ENCODE assay signal across 15 mouse cellular contexts in the genomic region with DNA sequence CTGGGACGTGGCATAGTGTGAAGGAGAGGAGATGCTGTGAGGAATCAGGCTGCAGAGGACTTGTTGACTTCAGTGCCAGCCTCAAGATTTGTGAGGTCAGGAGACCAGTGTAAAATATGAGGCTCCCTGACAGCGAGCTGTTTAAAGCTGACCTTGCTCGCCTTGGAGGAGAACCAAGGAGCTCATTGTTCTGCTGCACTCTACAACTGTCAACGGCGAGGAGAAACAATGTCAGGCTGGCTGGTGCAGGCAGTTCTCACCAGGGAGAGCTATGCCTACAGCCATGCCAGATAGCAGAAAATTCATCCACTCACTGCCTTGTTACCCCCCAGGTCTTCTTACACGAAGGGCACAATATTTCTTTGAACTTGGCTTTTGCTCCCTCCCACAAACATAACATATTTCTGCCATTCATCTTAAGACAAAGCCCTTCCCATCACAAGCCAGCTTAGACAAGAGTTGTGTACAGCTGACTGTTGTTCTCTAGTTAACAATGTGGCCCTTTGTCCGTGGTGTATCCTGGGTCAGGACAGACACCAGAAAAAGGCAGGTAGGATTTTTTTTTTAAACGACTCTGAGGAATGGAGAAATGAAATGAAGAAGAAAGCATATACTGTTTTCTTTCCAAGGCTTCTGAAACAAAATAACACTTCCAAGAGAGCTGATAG.
A peak's percentile ranks its signal among the peaks of the same experiment; 100 is the strongest.
DNase-seq lines count a peak whose midpoint lies in the region; ATAC-seq and TF ChIP-seq lines count a peak whose summit lies in the region.
"Had no signal": no experiment of that assay in that cellular context is flagged by ENCODE, and none has a peak within 500 bp of the region (broad histone marks: within the 10 kb centered on the region; RNA-seq: fewer than 3 reads in every experiment).

No protein-coding gene starts in this region.

- no peak for TF ChIP-seq EP300 in stomach, postnatal 0 days (optimal IDR thresholded peaks at IDR 0.05)

- ATAC-seq in stomach, embryonic 16.5 days (ENCODE audit: insufficient read depth, low FRiP score): 0 out of 2 replicates have a peak, but pooled peaks have one; percentile 21
- no peak for ATAC-seq in stomach, postnatal 0 days (ENCODE audit: low FRiP score, low TSS enrichment)
- ATAC-seq: inflammation-experienced regulatory T-cells, adult 6 months had no signal

- no peak overlapping the region for H3K4me3 ChIP-seq in stomach, embryonic 16.5 days (replicated peaks; ENCODE audit: low read length)
- no peak overlapping the region for H3K4me3 ChIP-seq in stomach, postnatal 0 days (ENCODE audit: low read depth, low read length)
- H3K4me3 ChIP-seq: forebrain, embryonic 12.5 days; heart, embryonic 13.5 days; myocyte had no signal

- TF ChIP-seq CTCF in stomach, postnatal 0 days (IDR thresholded peaks at IDR 0.05; ENCODE audit: low read depth): no peak

- H3K36me3 ChIP-seq in stomach, embryonic 16.5 days (ENCODE audit: control insufficient read depth, insufficient read depth, low read length): no peaks in the 10 kb centered on the region
- H3K36me3 ChIP-seq in stomach, postnatal 0 days (ENCODE audit: control insufficient read depth, insufficient read depth, low read length): no peaks in the 10 kb centered on the region
- H3K36me3 ChIP-seq: forebrain, embryonic 12.5 days; heart, embryonic 13.5 days had no signal

- no peak overlapping the region for H3K9ac ChIP-seq in stomach, embryonic 16.5 days (ENCODE audit: low read length)
- H3K9ac ChIP-seq in stomach, postnatal 0 days (ENCODE audit: low read length): no peak overlapping the region
- H3K9ac ChIP-seq: forebrain, embryonic 12.5 days; heart, embryonic 13.5 days had no signal

- DNase-seq in adrenal gland, adult (ENCODE audit: inconsistent age in 2 of 2, low spot score in 1 of 2): peak; percentile 8 to 72
- no peak for DNase-seq in adrenal gland, adult 18-20 months (ENCODE audit: low spot score in 2 of 2)
- no peak for DNase-seq in stomach, postnatal 0 days (ENCODE audit: low spot score)
- DNase-seq in mesoderm, embryonic 11.5 days (ENCODE audit: low read depth, low spot score): peak; percentile 61
- no peak for DNase-seq in frontal cortex, postnatal 10 days (ENCODE audit: low spot score in 2 of 2)
- no peak for DNase-seq in spleen, postnatal 4 days (ENCODE audit: low spot score in 2 of 2)
- DNase-seq in cerebellum, postnatal 4 days (ENCODE audit: low spot score in 2 of 2): no peak
- DNase-seq: gastrocnemius, postnatal 10 days; lung, postnatal 4 days had no signal

- no peaks in the 10 kb centered on the region for H3K9me3 ChIP-seq in stomach, embryonic 16.5 days (replicated peaks; ENCODE audit: control insufficient read depth, low read length)
- H3K9me3 ChIP-seq in stomach, postnatal 0 days (ENCODE audit: control insufficient read depth, low read length): no peaks in the 10 kb centered on the region
- H3K9me3 ChIP-seq: forebrain, embryonic 12.5 days; heart, embryonic 13.5 days had no signal

- 44% methylated on average over 8 of the region's 8 CpGs for WGBS in stomach, embryonic 16.5 days
- WGBS in stomach, postnatal 0 days: 43% methylated on average over 8 of the region's 8 CpGs

- no peak overlapping the region for H3K4me2 ChIP-seq in stomach, embryonic 16.5 days (ENCODE audit: low read depth, low read length)
- H3K4me2 ChIP-seq in stomach, postnatal 0 days (replicated peaks; ENCODE audit: low read depth): no peak overlapping the region
- H3K4me2 ChIP-seq: forebrain, embryonic 12.5 days; heart, embryonic 13.5 days had no signal

- no peaks in the 10 kb centered on the region for H3K4me1 ChIP-seq in stomach, embryonic 16.5 days (ENCODE audit: control insufficient read depth, insufficient read depth, low read length)
- no peaks in the 10 kb centered on the region for H3K4me1 ChIP-seq in stomach, postnatal 0 days (replicated peaks; ENCODE audit: control insufficient read depth, insufficient read depth)
- H3K4me1 ChIP-seq: forebrain, embryonic 12.5 days; heart, embryonic 13.5 days had no signal

- no peak overlapping the region for H3K27ac ChIP-seq in stomach, embryonic 16.5 days (ENCODE audit: low read length)
- no peak overlapping the region for H3K27ac ChIP-seq in stomach, postnatal 0 days (replicated peaks)
- H3K27ac ChIP-seq: forebrain, embryonic 12.5 days; heart, embryonic 13.5 days; kidney, postnatal 0 days had no signal

- H3K27me3 ChIP-seq in stomach, embryonic 16.5 days (ENCODE audit: control insufficient read depth, insufficient read depth, low read length): no peaks in the 10 kb centered on the region
- no peaks in the 10 kb centered on the region for H3K27me3 ChIP-seq in stomach, postnatal 0 days (ENCODE audit: control insufficient read depth, insufficient read depth, low read length)
- H3K27me3 ChIP-seq: forebrain, embryonic 12.5 days; heart, embryonic 13.5 days had no signal

Comparison
In these comparisons a context has a peak if more than half of its experiments do, and no peak if none do; other contexts are left out.
1. DNase-seq: peak in adrenal gland, adult (2 of 2) and mesoderm, embryonic 11.5 days (single experiment); none in adrenal gland, adult 18-20 months (0 of 2), stomach, postnatal 0 days (single experiment), frontal cortex, postnatal 10 days (0 of 2), spleen, postnatal 4 days (0 of 2) and cerebellum, postnatal 4 days (0 of 2).